Comparison of ENCODE assay signal across 8 mouse cellular contexts in genomic region chr17:33999341-34000149, GRCm38 (mm10). TPM values are rescaled to one million over a fixed set of nuclear protein-coding genes. Genes with fewer than 3 reads are reported as not detected.
DNase-seq lines count a peak whose midpoint lies in the region; ATAC-seq lines count a peak whose summit lies in the region.

No protein-coding gene starts in this region.

- ATAC-seq in embryonic facial prominence, embryonic 15.5 days (ENCODE audit: insufficient number of reproducible peaks, low FRiP score, low TSS enrichment, low read depth), result no peak; the same call in 1 of the 2 replicates
- peak; percentile 30; the same call in 1 of the 2 replicates for ATAC-seq in hindbrain, embryonic 15.5 days (ENCODE audit: low FRiP score, low read depth)
- peak; percentile 46 for ATAC-seq in liver, embryonic 12.5 days
- peak; percentile 65; the same call in 1 of the 2 replicates for ATAC-seq in neural tube, embryonic 13.5 days (ENCODE audit: low read depth)

- WGBS in embryonic facial prominence, embryonic 15.5 days, result 1% methylated on average over 81 of the region's 87 CpGs
- 2% methylated on average over 87 of the region's 87 CpGs for WGBS in hindbrain, embryonic 15.5 days
- 2% methylated on average over 87 of the region's 87 CpGs for WGBS in liver, embryonic 12.5 days (ENCODE audit: insufficient replicate concordance)
- 2% methylated on average over 87 of the region's 87 CpGs for WGBS in neural tube, embryonic 13.5 days

- peaks cover 43% of the 10 kb centered on the region for H3K27me3 ChIP-seq in embryonic facial prominence, embryonic 15.5 days
- H3K27me3 ChIP-seq in hindbrain, embryonic 15.5 days, result peaks cover 29% of the 10 kb centered on the region
- peaks cover 38% of the 10 kb centered on the region for H3K27me3 ChIP-seq in liver, embryonic 12.5 days (replicated peaks)
- peaks cover 45% of the 10 kb centered on the region for H3K27me3 ChIP-seq in neural tube, embryonic 13.5 days

- H3K4me3 ChIP-seq in embryonic facial prominence, embryonic 15.5 days (replicated peaks), result peak overlapping the region; percentile 56
- H3K4me3 ChIP-seq in hindbrain, embryonic 15.5 days, result peak overlapping the region; percentile 45
- H3K4me3 ChIP-seq in liver, embryonic 12.5 days, result peak overlapping the region; percentile 65
- peak overlapping the region; percentile 51 for H3K4me3 ChIP-seq in neural tube, embryonic 13.5 days

- no peak overlapping the region for H3K27ac ChIP-seq in embryonic facial prominence, embryonic 15.5 days (replicated peaks)
- H3K27ac ChIP-seq in hindbrain, embryonic 15.5 days (replicated peaks), result no peak overlapping the region
- no peak overlapping the region for H3K27ac ChIP-seq in liver, embryonic 12.5 days
- H3K27ac ChIP-seq in neural tube, embryonic 13.5 days (replicated peaks), result no peak overlapping the region

- peaks cover 15% of the 10 kb centered on the region for H3K4me1 ChIP-seq in embryonic facial prominence, embryonic 15.5 days
- H3K4me1 ChIP-seq in hindbrain, embryonic 15.5 days (replicated peaks), result peaks cover 13% of the 10 kb centered on the region
- H3K4me1 ChIP-seq in liver, embryonic 12.5 days, result peaks cover 22% of the 10 kb centered on the region
- H3K4me1 ChIP-seq in neural tube, embryonic 13.5 days (replicated peaks), result peaks cover 13% of the 10 kb centered on the region

- peak overlapping the region; percentile 99 for H3K4me2 ChIP-seq in embryonic facial prominence, embryonic 15.5 days (replicated peaks)
- peak overlapping the region; percentile 89 for H3K4me2 ChIP-seq in hindbrain, embryonic 15.5 days
- H3K4me2 ChIP-seq in liver, embryonic 12.5 days, result peak overlapping the region; percentile 94
- H3K4me2 ChIP-seq in neural tube, embryonic 13.5 days, result peak overlapping the region; percentile 92

- no peaks in the 10 kb centered on the region for H3K36me3 ChIP-seq in embryonic facial prominence, embryonic 15.5 days
- no peaks in the 10 kb centered on the region for H3K36me3 ChIP-seq in hindbrain, embryonic 15.5 days
- no peaks in the 10 kb centered on the region for H3K36me3 ChIP-seq in liver, embryonic 12.5 days
- no peaks in the 10 kb centered on the region for H3K36me3 ChIP-seq in neural tube, embryonic 13.5 days

- intact Hi-C loops in left cerebral cortex, postnatal 14 days (cut with DNase I), result loop anchor here (5.0 kb wide), 2 partner anchors 1293 to 1378 kb away; partner anchors contain the start of gene H2-Q4

- H3K9me3 ChIP-seq in embryonic facial prominence, embryonic 15.5 days (replicated peaks), result no peaks in the 10 kb centered on the region
- no peaks in the 10 kb centered on the region for H3K9me3 ChIP-seq in hindbrain, embryonic 15.5 days
- H3K9me3 ChIP-seq in liver, embryonic 12.5 days (replicated peaks), result no peaks in the 10 kb centered on the region
- no peaks in the 10 kb centered on the region for H3K9me3 ChIP-seq in neural tube, embryonic 13.5 days

- peak; percentile 14 for DNase-seq in right cerebral cortex, postnatal 4 days
- no peak for DNase-seq in right cerebral cortex, adult 2 months (ENCODE audit: low spot score in 2 of 2)
- no peak for DNase-seq in right cerebral cortex, adult 18-20 months
- no peak for DNase-seq in left cerebral cortex, postnatal 14 days (ENCODE audit: low spot score in 2 of 2)

- H3K9ac ChIP-seq in embryonic facial prominence, embryonic 15.5 days, result peak overlapping the region; percentile 33
- H3K9ac ChIP-seq in hindbrain, embryonic 15.5 days, result peak overlapping the region; percentile 33
- H3K9ac ChIP-seq in liver, embryonic 12.5 days, result peak overlapping the region; percentile 72
- peak overlapping the region; percentile 69 for H3K9ac ChIP-seq in neural tube, embryonic 13.5 days

RNA-seq across cellular contexts. Expression of gene H2-K1, which starts 0.6 kb away (rescaled TPM):
- polyA plus RNA-seq in embryonic facial prominence, embryonic 15.5 days (2015; fragmentation: Nextera tagmentation; extraction: Ambion mirVana), result 29.0 and 31.1 TPM in 2 replicates
- polyA plus RNA-seq in hindbrain, embryonic 15.5 days (2015; fragmentation: Nextera tagmentation; extraction: Ambion mirVana), result 19.5 and 25.2 TPM in 2 replicates
- 82.1 and 83.5 TPM in 2 replicates for polyA plus RNA-seq in liver, embryonic 12.5 days (2016; fragmentation: Nextera tagmentation; extraction: Ambion mirVana)
- 11.9 and 13.3 TPM in 2 replicates for polyA plus RNA-seq in neural tube, embryonic 13.5 days (2015; fragmentation: Nextera tagmentation; extraction: Ambion mirVana)
- 10 to 100 TPM; 10.3 to 13.6 TPM for total RNA-seq in left cerebral cortex, postnatal 14 days (2021)

RNA-seq across cellular contexts. Expression of gene Ring1, which starts 24.9 kb away (rescaled TPM):
- 26.0 and 26.9 TPM in 2 replicates for polyA plus RNA-seq in embryonic facial prominence, embryonic 15.5 days (2015; fragmentation: Nextera tagmentation; extraction: Ambion mirVana)
- polyA plus RNA-seq in hindbrain, embryonic 15.5 days (2015; fragmentation: Nextera tagmentation; extraction: Ambion mirVana), result 22.1 and 24.9 TPM in 2 replicates
- 10.6 and 10.7 TPM in 2 replicates for polyA plus RNA-seq in liver, embryonic 12.5 days (2016; fragmentation: Nextera tagmentation; extraction: Ambion mirVana)
- polyA plus RNA-seq in neural tube, embryonic 13.5 days (2015; fragmentation: Nextera tagmentation; extraction: Ambion mirVana), result 19.3 and 22.4 TPM in 2 replicates
- 10 to 100 TPM; 25.3 to 30.8 TPM for total RNA-seq in left cerebral cortex, postnatal 14 days (2021)

RNA-seq across cellular contexts. Expression of gene H2-Ke6, which starts 28.3 kb away (rescaled TPM):
- polyA plus RNA-seq in embryonic facial prominence, embryonic 15.5 days (2015; fragmentation: Nextera tagmentation; extraction: Ambion mirVana), result 54.1 and 57.4 TPM in 2 replicates
- polyA plus RNA-seq in hindbrain, embryonic 15.5 days (2015; fragmentation: Nextera tagmentation; extraction: Ambion mirVana), result 64.8 and 71.9 TPM in 2 replicates
- polyA plus RNA-seq in liver, embryonic 12.5 days (2016; fragmentation: Nextera tagmentation; extraction: Ambion mirVana), result 33.2 and 36.1 TPM in 2 replicates
- polyA plus RNA-seq in neural tube, embryonic 13.5 days (2015; fragmentation: Nextera tagmentation; extraction: Ambion mirVana), result 61.7 and 65.0 TPM in 2 replicates
- 10 to 100 TPM; 27.7 to 30.1 TPM for total RNA-seq in left cerebral cortex, postnatal 14 days (2021)

RNA-seq across cellular contexts. Expression of gene Slc39a7, which starts 31.9 kb away (rescaled TPM):
- polyA plus RNA-seq in embryonic facial prominence, embryonic 15.5 days (2015; fragmentation: Nextera tagmentation; extraction: Ambion mirVana), result 229 and 234 TPM in 2 replicates
- 166 and 176 TPM in 2 replicates for polyA plus RNA-seq in hindbrain, embryonic 15.5 days (2015; fragmentation: Nextera tagmentation; extraction: Ambion mirVana)
- polyA plus RNA-seq in liver, embryonic 12.5 days (2016; fragmentation: Nextera tagmentation; extraction: Ambion mirVana), result 91.7 and 96.0 TPM in 2 replicates
- 158 and 161 TPM in 2 replicates for polyA plus RNA-seq in neural tube, embryonic 13.5 days (2015; fragmentation: Nextera tagmentation; extraction: Ambion mirVana)
- 10 to 100 TPM; 95.3 to 99.9 TPM for total RNA-seq in left cerebral cortex, postnatal 14 days (2021)

RNA-seq across cellular contexts. Expression of gene Rxrb, which starts 32.1 kb away (rescaled TPM):
- polyA plus RNA-seq in embryonic facial prominence, embryonic 15.5 days (2015; fragmentation: Nextera tagmentation; extraction: Ambion mirVana), result 53.0 and 54.6 TPM in 2 replicates
- 57.8 and 61.1 TPM in 2 replicates for polyA plus RNA-seq in hindbrain, embryonic 15.5 days (2015; fragmentation: Nextera tagmentation; extraction: Ambion mirVana)
- 29.2 and 31.3 TPM in 2 replicates for polyA plus RNA-seq in liver, embryonic 12.5 days (2016; fragmentation: Nextera tagmentation; extraction: Ambion mirVana)
- 57.4 and 57.5 TPM in 2 replicates for polyA plus RNA-seq in neural tube, embryonic 13.5 days (2015; fragmentation: Nextera tagmentation; extraction: Ambion mirVana)
- total RNA-seq in left cerebral cortex, postnatal 14 days (2021), result 10 to 100 TPM; 81.7 to 86.7 TPM
